Mouse (Mus musculus) CH12.LX (cell line): ENCODE data around the gene Dpy30. TPM values are rescaled to one million over a fixed set of nuclear protein-coding genes. Genes with fewer than 3 reads are reported as not detected.

Experiments
- DNase-seq: peaks from one replicate; pipeline ENCODE4 v3.0.0-alpha.2; 2013; ENCODE audit errors: extremely low read depth
- H3K27ac ChIP-seq: 2 replicates; pipeline ENCODE4 v1.5.1; 2012; ENCODE audit warnings: low read depth, mild to moderate bottlenecking, control low read depth, moderate library complexity; ENCODE audit not compliant: insufficient read depth
- H3K27me3 ChIP-seq: replicated peaks from 2 replicates; pipeline ENCODE3; 2012; ENCODE audit warnings: inconsistent platforms
- H3K36me3 ChIP-seq, 2 experiments: replicated peaks in 1 of 2; 2 replicates each; pipeline versions ENCODE3 to v1.6.1; 2012; ENCODE audit warnings: inconsistent platforms in 1 of 2, low read length in 1 of 2, mild to moderate bottlenecking in 1 of 2, mixed read lengths in 1 of 2, moderate library complexity in 1 of 2; ENCODE audit not compliant: control insufficient read depth in 1 of 2, insufficient read depth in 1 of 2
- H3K4me1 ChIP-seq, 2 experiments: 2 replicates each; pipeline ENCODE4 v1.6.1; 2012; ENCODE audit warnings: inconsistent platforms in 1 of 2, moderate library complexity in 1 of 2; ENCODE audit not compliant: insufficient read depth in 2 of 2, control insufficient read depth in 1 of 2
- H3K4me2 ChIP-seq: 2 replicates; pipeline ENCODE4 v1.6.1; 2012; ENCODE audit warnings: low read depth, mild to moderate bottlenecking, control low read depth; ENCODE audit not compliant: poor library complexity, insufficient read depth, severe bottlenecking
- H3K4me3 ChIP-seq, 3 experiments: fragments of 150-350 bp in 1 of 3; sonication (generic) in 1 of 3; replicated peaks in 1 of 3; 2 replicates each; pipeline versions ENCODE3 to v1.5.1; 2011 to 2012; ENCODE audit warnings: low read depth in 2 of 3, low read length in 2 of 3, mild to moderate bottlenecking in 2 of 3, moderate library complexity in 2 of 3, control low read depth in 1 of 3, improper control_type of control experiment in 1 of 3, inconsistent platforms in 1 of 3, mixed read lengths in 1 of 3; ENCODE audit not compliant: poor library complexity in 1 of 3
- H3K79me2 ChIP-seq: replicated peaks from 2 replicates; pipeline ENCODE4 v1.6.1; 2012; ENCODE audit warnings: mild to moderate bottlenecking, moderate library complexity; ENCODE audit not compliant: control insufficient read depth, poor library complexity, insufficient read depth, severe bottlenecking; ENCODE audit errors: extremely low read depth
- H3K9ac ChIP-seq: 2 replicates; pipeline ENCODE4 v1.6.1; 2012; ENCODE audit warnings: low read depth, mild to moderate bottlenecking, control low read depth, moderate library complexity; ENCODE audit not compliant: insufficient read depth
- H3K9me3 ChIP-seq: replicated peaks from 2 replicates; pipeline ENCODE3; 2012; ENCODE audit warnings: low read length, inconsistent platforms, mixed read lengths
- BHLHE40 ChIP-seq: IDR thresholded peaks from 2 replicates; pipeline ENCODE4 v1.6.1; 2011; ENCODE audit warnings: mild to moderate bottlenecking, low read depth, low read length, improper control_type of control experiment
- CHD2 ChIP-seq: IDR thresholded peaks from 2 replicates; pipeline ENCODE4 v1.6.1; 2011; ENCODE audit warnings: low read length, improper control_type of control experiment
- CTCF ChIP-seq, 2 experiments: IDR thresholded peaks in 1 of 2; conservative IDR thresholded peaks in 1 of 2; 2 replicates each; pipeline ENCODE4 v1.5.1; 2011 to 2012; ENCODE audit warnings: low read depth in 2 of 2, low read length in 2 of 2, improper control_type of control experiment in 1 of 2, inconsistent platforms in 1 of 2, mild to moderate bottlenecking in 1 of 2, moderate library complexity in 1 of 2
- E2F4 ChIP-seq: IDR thresholded peaks from 2 replicates; pipeline ENCODE4 v1.6.1; 2011; ENCODE audit warnings: low read depth, low read length, improper control_type of control experiment; ENCODE audit not compliant: insufficient replicate concordance
- GABPA ChIP-seq: IDR thresholded peaks from 2 replicates; pipeline ENCODE4 v1.6.1; 2012; ENCODE audit warnings: low read depth, low read length, improper control_type of control experiment, inconsistent platforms; ENCODE audit not compliant: insufficient replicate concordance
- IRF4 ChIP-seq: IDR thresholded peaks from 2 replicates; pipeline ENCODE4 v1.6.1; 2014; ENCODE audit warnings: low read depth, mild to moderate bottlenecking, inconsistent platforms, low read length, improper control_type of control experiment
- JUN ChIP-seq: IDR thresholded peaks from 2 replicates; pipeline ENCODE4 v1.6.1; 2011; ENCODE audit warnings: low read depth, mild to moderate bottlenecking, low read length, improper control_type of control experiment, moderate library complexity; ENCODE audit not compliant: insufficient read depth
- JUND ChIP-seq: conservative IDR thresholded peaks from 2 replicates; pipeline ENCODE4 v1.6.1; 2011; ENCODE audit warnings: low read depth, low read length, improper control_type of control experiment
- MAFK ChIP-seq: IDR thresholded peaks from 2 replicates; pipeline ENCODE4 v1.6.1; 2011; ENCODE audit warnings: low read length, improper control_type of control experiment; ENCODE audit not compliant: insufficient replicate concordance
- MAZ ChIP-seq: IDR thresholded peaks from 2 replicates; pipeline ENCODE4 v1.6.1; 2012; ENCODE audit warnings: low read depth, mild to moderate bottlenecking, inconsistent platforms, low read length, improper control_type of control experiment, moderate library complexity
- MEF2A ChIP-seq: IDR thresholded peaks from 2 replicates; pipeline ENCODE4 v1.6.1; 2014; ENCODE audit warnings: low read depth, mild to moderate bottlenecking, inconsistent platforms, low read length, improper control_type of control experiment, borderline replicate concordance
- MXI1 ChIP-seq: IDR thresholded peaks from 2 replicates; pipeline ENCODE4 v1.6.1; 2011; ENCODE audit warnings: mild to moderate bottlenecking, low read depth, low read length, improper control_type of control experiment
- PAX5 ChIP-seq: IDR thresholded peaks from 2 replicates; pipeline ENCODE4 v1.6.1; 2012; ENCODE audit warnings: low read length, inconsistent platforms, mixed read lengths
- POLR2A ChIP-seq: IDR thresholded peaks from 2 replicates; pipeline ENCODE4 v1.6.1; 2011; ENCODE audit warnings: low read depth, mild to moderate bottlenecking, improper control_type of control experiment, low read length
- POLR2AphosphoS2 ChIP-seq: IDR thresholded peaks from 2 replicates; pipeline ENCODE4 v1.6.1; 2011; ENCODE audit warnings: low read depth, low read length, improper control_type of control experiment
- RCOR1 ChIP-seq: conservative IDR thresholded peaks from 2 replicates; pipeline ENCODE4 v1.6.1; 2012; ENCODE audit warnings: low read depth, mild to moderate bottlenecking, inconsistent platforms, low read length, improper control_type of control experiment
- TCF12 ChIP-seq: IDR thresholded peaks from 2 replicates; pipeline ENCODE4 v1.6.1; 2014; ENCODE audit warnings: low read depth, mild to moderate bottlenecking, inconsistent platforms, low read length, improper control_type of control experiment
- UBTF ChIP-seq: IDR thresholded peaks from 2 replicates; pipeline ENCODE4 v1.6.1; 2012; ENCODE audit warnings: low read depth, mild to moderate bottlenecking, inconsistent platforms, low read length, improper control_type of control experiment, moderate library complexity
- dilution Hi-C: fragments of 300-500 bp; cut with MboI; formaldehyde crosslinking; loops from 2 replicates; pipeline ENCODE4 v1.14.3; 2020; ENCODE audit warnings: low sequenced_read_pairs; ENCODE audit not compliant: extremely low pct_unique_long_range_greater_than_20kb, extremely low pct_ligation_motif_present
- in situ Hi-C: fragments of 300-500 bp; cut with MboI; formaldehyde crosslinking; loops from 3 replicates; pipeline ENCODE4 v1.14.3; 2019; ENCODE audit warnings: low sequenced_read_pairs, low pct_ligation_motif_present, low pct_unique_long_range_greater_than_20kb, mixed read lengths
- polyA plus RNA-seq: library from polyadenylated mRNA; unstranded; fragments of >175 nt; gene quantifications from 2 replicates; pipeline ENCODE4 v1.2.1, GENCODE M21; 2012; ENCODE audit warnings: low read depth; ENCODE audit not compliant: insufficient read length
- total RNA-seq, 2 experiments: library from RNA; depleted of rRNA; stranded (reverse); fragments of 300-350 nt in 1 of 2; fragments of >200 nt in 1 of 2; gene quantifications; 2 replicates each; pipeline ENCODE4 v1.2.3; 2012 to 2014

Dpy30 gene
- total and polyA plus RNA-seq, 3 experiments = 66.7 to 244 (median 156) TPM

DNA sequence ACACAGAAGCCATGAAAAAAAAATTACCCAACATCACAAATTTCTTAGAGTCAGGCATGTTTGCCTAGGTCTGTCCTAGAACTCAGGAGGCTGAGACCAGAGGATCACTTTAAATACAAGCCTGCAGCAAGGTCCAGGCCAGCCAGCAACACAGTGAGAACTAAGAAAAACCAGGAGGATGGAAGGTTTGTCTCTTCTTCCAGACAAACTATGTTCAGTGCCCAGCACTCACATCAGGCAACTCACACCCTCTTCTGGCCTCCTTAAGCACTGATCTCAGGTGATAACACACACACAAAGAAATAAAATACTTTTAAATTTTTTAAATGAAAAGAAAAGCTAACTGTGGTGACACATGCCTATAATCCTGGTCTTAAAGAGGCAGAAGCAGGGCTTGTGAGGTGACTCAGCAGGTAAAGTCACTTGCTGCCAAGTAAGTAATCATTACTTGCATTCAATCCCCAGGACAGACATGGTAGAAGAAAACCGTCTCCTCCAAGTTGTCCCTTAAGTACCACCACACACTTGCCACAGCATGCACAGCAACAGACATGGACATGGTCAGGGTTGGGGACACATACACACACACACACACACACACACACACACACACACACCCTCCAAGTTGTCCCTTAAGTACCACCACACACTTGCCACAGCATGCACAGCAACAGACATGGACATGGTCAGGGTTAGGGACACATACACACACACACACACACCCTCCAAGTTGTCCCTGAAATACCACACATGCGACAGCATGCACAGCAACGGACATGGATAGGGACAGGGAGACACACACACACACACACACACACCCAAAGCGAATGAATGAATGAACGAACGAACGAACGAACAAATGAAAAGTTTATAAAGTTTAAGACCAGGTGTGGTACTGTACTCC is 44.5 kb downstream of the Dpy30 start:
- H3K27me3 ChIP-seq = no peaks in the 10 kb centered on the region
- no peak overlapping the region for H3K4me3 ChIP-seq
- peaks cover 58% of the 10 kb centered on the region for H3K79me2 ChIP-seq
- no peak overlapping the region for H3K4me2 ChIP-seq
- H3K9me3 ChIP-seq = no peaks in the 10 kb centered on the region
- dilution Hi-C loops (no loop called here), in situ Hi-C loops (no loop called here)
- H3K36me3 ChIP-seq = peaks cover 0 to 26% of the 10 kb centered on the region in 2 experiments
- no peak for DNase-seq
- no peak for TF ChIP-seq RCOR1
- TF ChIP-seq CTCF (conservative IDR thresholded peaks at IDR 0.05 in 1 of 2, IDR thresholded peaks at IDR 0.05 in 1 of 2; ENCODE audit: low read depth in 2 of 2, low read length in 2 of 2) = no peak
- TF ChIP-seq IRF4 = no peak
- no peak for TF ChIP-seq E2F4
- TF ChIP-seq POLR2A = no peak
- no peak for TF ChIP-seq UBTF
- TF ChIP-seq JUND = no peak
- no peak for TF ChIP-seq BHLHE40
- no peak for TF ChIP-seq GABPA
- peaks cover 8 to 30% of the 10 kb centered on the region in 2 experiments; a peak in 3 of 4 replicates for H3K4me1 ChIP-seq
- H3K9ac ChIP-seq = no peak overlapping the region
- H3K27ac ChIP-seq = no peak overlapping the region

DNA sequence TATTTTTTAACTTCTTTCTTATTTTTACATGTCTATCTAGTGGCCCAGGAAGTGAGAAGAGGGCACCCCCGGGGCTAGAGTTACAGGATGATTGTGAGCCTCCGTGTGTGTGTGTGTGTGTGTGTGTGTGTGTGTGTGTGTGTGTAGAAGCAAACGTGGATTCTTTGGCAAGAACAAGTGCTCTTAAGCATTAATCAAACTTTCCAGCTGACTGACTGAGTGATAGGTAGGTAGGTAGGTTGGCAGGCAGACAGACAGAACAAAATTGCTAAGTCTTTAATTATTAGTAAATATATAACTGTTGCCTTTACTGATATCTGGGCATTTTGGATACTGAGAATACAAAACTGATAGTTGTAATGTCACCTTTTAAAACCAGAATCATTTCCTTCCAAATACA is 49.3 kb downstream of the Dpy30 start:
- H3K36me3 ChIP-seq = peaks cover 0 to 23% of the 10 kb centered on the region in 2 experiments
- no peak overlapping the region for H3K4me2 ChIP-seq
- TF ChIP-seq PAX5 (no peak), CHD2 (no peak), MXI1 (no peak), MAFK (no peak), POLR2AphosphoS2 (no peak), MAZ (no peak), MEF2A (no peak), GABPA (no peak), JUN (no peak), TCF12 (no peak), RCOR1 (no peak), IRF4 (no peak), POLR2A (no peak)
- no peak for DNase-seq
- peaks cover 2 to 8% of the 10 kb centered on the region in 2 experiments; a peak in 2 of 4 replicates for H3K4me1 ChIP-seq
- in situ Hi-C loops = no loop called here
- dilution Hi-C loops = no loop called here
- H3K9me3 ChIP-seq = no peaks in the 10 kb centered on the region
- peaks cover 53% of the 10 kb centered on the region for H3K79me2 ChIP-seq
- no peaks in the 10 kb centered on the region for H3K27me3 ChIP-seq
- no peak overlapping the region for H3K27ac ChIP-seq
- H3K4me3 ChIP-seq = no peak overlapping the region
- H3K9ac ChIP-seq = no peak overlapping the region
